Mouse (Mus musculus) E14TG2a.4 (cell line): Measurements from ENCODE around the gene Olfr1496.

Source experiments
- CTCF ChIP-seq: conservative IDR thresholded peaks from 2 replicates; pipeline ENCODE4 v1.5.1; 2014; ENCODE audit warnings: low read length
- NANOG ChIP-seq: IDR thresholded peaks from 2 replicates; pipeline ENCODE4 v1.6.1; 2014; ENCODE audit warnings: borderline replicate concordance, low read length, mixed read lengths
- POU5F1 ChIP-seq: IDR thresholded peaks from 2 replicates; pipeline ENCODE4 v1.6.1; 2014; ENCODE audit warnings: low read length, borderline replicate concordance

DNA sequence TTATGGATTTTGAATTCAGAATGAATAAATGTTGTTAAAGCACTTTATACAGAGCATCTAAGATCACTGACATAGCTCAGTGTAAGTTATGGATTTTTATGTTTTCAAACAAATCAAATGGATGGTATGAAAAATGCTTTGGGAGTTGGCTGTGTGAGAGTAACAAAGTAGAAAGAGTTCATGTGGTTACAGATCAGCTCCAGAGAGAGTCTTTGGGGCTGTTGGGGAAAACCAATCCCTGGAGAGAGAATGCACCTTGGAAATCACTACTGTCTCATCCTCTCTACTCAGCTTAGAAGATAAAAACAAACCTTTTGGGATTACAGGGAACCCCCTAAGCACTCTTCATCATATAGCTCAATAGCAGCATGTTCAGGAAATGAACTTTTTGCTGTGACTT, 41.7 kb downstream of the Olfr1496 start, which contains the start of gene Olfr1499:
- TF ChIP-seq CTCF, result no peak
- TF ChIP-seq POU5F1, result no peak
- no peak for TF ChIP-seq NANOG
